Mouse (Mus musculus): Measurements from ENCODE around the gene Gm20916. TPM values are rescaled to one million over a fixed set of nuclear protein-coding genes. Genes with fewer than 3 reads are reported as not detected.
"Not testable (repeated sequence)": the region's sequence is repeated elsewhere in the genome, so short reads cannot be mapped to it uniquely, and the experiment has no call there.

Gene Gm20916
- not detected in 2 replicates for polyA plus RNA-seq (2015; fragmentation: Nextera tagmentation; extraction: Ambion mirVana)

DNA sequence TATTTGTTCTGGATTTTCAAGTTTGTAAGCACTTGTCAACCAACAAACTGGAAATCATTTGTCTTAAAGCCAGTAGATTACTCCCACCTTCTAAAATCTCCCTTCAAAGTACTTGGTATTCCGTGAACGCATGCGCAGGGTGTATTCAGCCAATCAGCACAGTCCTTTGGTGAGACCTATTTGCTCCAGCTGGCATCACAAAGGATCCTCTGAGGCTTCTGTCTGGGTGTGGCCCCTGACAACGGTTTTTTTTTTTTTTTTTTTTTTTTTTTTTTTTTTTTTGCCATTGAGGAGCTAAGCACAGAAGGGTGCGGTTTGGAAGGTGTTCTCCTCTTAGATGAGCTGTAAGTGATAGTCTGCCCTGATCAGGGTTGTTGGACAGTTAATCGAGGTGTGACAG is at the start of gene Gm20916:
Gm20916 (plus strand) TSS at position 301 of the 400 bp plus-strand sequence.
- H3K4me2 ChIP-seq (ENCODE audit: low read depth, low read length); H3K9me3 ChIP-seq (ENCODE audit: control insufficient read depth, low read length); H3K36me3 ChIP-seq (ENCODE audit: control insufficient read depth, insufficient read depth, low read length); H3K4me3 ChIP-seq (ENCODE audit: low read length); H3K9ac ChIP-seq (ENCODE audit: low read depth, low read length); H3K4me1 ChIP-seq (ENCODE audit: control insufficient read depth, insufficient read depth, low read length); H3K27ac ChIP-seq (ENCODE audit: low read length); H3K27me3 ChIP-seq (replicated peaks; ENCODE audit: control insufficient read depth, insufficient read depth, low read length); ATAC-seq: not testable (repeated sequence)
- no CpG with 5 or more reads among the region's 6 CpGs for WGBS

Other genes with a start within 250 kb of the Gm20916 start
- gene Gm20917, start 168.4 kb upstream of the Gm20916 start, polyA plus RNA-seq (2015; fragmentation: Nextera tagmentation; extraction: Ambion mirVana), result not detected in 2 replicates

Measured in intestine, embryonic 16.5 days (tissue).